Mouse (Mus musculus): ENCODE data around the gene Aacs.

GRCm38 (mm10) chr5:125444554-125444953 lies 31.1 kb upstream of the Aacs start:
- no peak for TF ChIP-seq TAL1 (IDR thresholded peaks at IDR 0.05; ENCODE audit: low read length)
- TF ChIP-seq POLR2AphosphoS5 (IDR thresholded peaks at IDR 0.05; ENCODE audit: borderline replicate concordance, low read depth, low read length): no peak
